Mouse (Mus musculus): ENCODE results near the gene Ptrh1.

- TF ChIP-seq CTCF (IDR thresholded peaks at IDR 0.05; ENCODE audit: extremely low read depth, insufficient read length, insufficient replicate concordance, low read depth, low read length) (no peak), POLR2A (IDR thresholded peaks at IDR 0.05; ENCODE audit: low read depth, low read length) (no peak)
Measured at GRCm38 (mm10) chr2:32751665-32752033, 23.9 kb upstream of the Ptrh1 start.
